Mouse (Mus musculus) bone marrow macrophage, adult 2 months (primary cell): Measurements from ENCODE around the gene Trmo.

ENCODE experiments used
- CTCF ChIP-seq: IDR thresholded peaks from 2 replicates; pipeline ENCODE4 v1.5.1; 2012; ENCODE audit warnings: low read depth, mild to moderate bottlenecking, low read length, moderate library complexity
- POLR2A ChIP-seq: IDR thresholded peaks from 2 replicates; pipeline ENCODE4 v1.6.1; 2012; ENCODE audit warnings: mild to moderate bottlenecking, low read depth, low read length, borderline replicate concordance

DNA sequence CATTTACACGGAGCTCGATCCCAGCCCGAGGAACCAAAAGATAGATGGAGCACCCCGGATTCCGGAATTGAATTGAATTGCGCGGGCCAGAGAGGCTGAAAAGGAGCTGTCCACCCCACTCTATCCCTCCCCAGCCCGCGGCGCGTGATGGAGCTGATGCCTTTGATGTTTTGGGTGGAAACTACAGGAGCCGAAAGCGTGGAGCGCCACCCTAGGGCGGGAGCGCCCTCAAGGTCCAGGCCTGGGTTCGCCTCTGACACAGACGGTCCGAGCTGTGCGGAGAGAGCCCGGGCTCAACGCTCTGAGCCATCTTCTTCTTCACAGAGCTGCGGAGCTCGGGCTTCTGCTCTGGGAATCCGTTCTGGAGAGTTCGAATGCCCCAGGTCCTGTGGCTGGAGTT is 49.7 kb downstream of the Trmo start:
- TF ChIP-seq POLR2A (no peak), CTCF (no peak)
